9 mouse cellular contexts compared by ENCODE assay signal in genomic region chr4:47577490-47577889, GRCm38 (mm10).
DNase-seq lines count a peak whose midpoint lies in the region; ATAC-seq and TF ChIP-seq lines count a peak whose summit lies in the region.
"Had no signal": no experiment of that assay in that cellular context is flagged by ENCODE, and none has a peak within 500 bp of the region (broad histone marks: within the 10 kb centered on the region; RNA-seq: fewer than 3 reads in every experiment).

No protein-coding gene starts in this region.

- no peaks in the 10 kb centered on the region for H3K9me3 ChIP-seq in forebrain, postnatal 0 days (ENCODE audit: low read length)
- no peaks in the 10 kb centered on the region for H3K9me3 ChIP-seq in forebrain, embryonic 16.5 days (ENCODE audit: control insufficient read depth, low read length)
- no peaks in the 10 kb centered on the region for H3K9me3 ChIP-seq in lung, embryonic 14.5 days (ENCODE audit: low read depth, low read length)

- TF ChIP-seq CTCF in forebrain, postnatal 0 days (IDR thresholded peaks at IDR 0.05; ENCODE audit: low read depth), result peak; percentile 69
- peak; percentile 51 for TF ChIP-seq CTCF in lung, embryonic 14.5 days (IDR thresholded peaks at IDR 0.05; ENCODE audit: low read depth)
- peak; percentile 82 for TF ChIP-seq CTCF in layer of hippocampus, adult 2 months (conservative IDR thresholded peaks at IDR 0.05)

- 91% methylated on average over 3 of the region's 3 CpGs for WGBS in forebrain, postnatal 0 days
- WGBS in forebrain, embryonic 16.5 days, result 88% methylated on average over 3 of the region's 3 CpGs
- WGBS in lung, embryonic 14.5 days, result 78% methylated on average over 3 of the region's 3 CpGs

- no peak overlapping the region for H3K4me2 ChIP-seq in forebrain, postnatal 0 days (ENCODE audit: low read depth)
- no peak overlapping the region for H3K4me2 ChIP-seq in forebrain, embryonic 16.5 days (ENCODE audit: low read length)
- H3K4me2 ChIP-seq in lung, embryonic 14.5 days, result no peak overlapping the region

- no peaks in the 10 kb centered on the region for H3K36me3 ChIP-seq in forebrain, postnatal 0 days (ENCODE audit: insufficient read depth)
- no peaks in the 10 kb centered on the region for H3K36me3 ChIP-seq in forebrain, embryonic 16.5 days (ENCODE audit: control insufficient read depth, insufficient read depth)
- H3K36me3 ChIP-seq in lung, embryonic 14.5 days (ENCODE audit: insufficient read depth), result no peaks in the 10 kb centered on the region

- H3K9ac ChIP-seq in forebrain, postnatal 0 days, result no peak overlapping the region
- H3K9ac ChIP-seq in forebrain, embryonic 16.5 days (replicated peaks; ENCODE audit: low read depth, low read length), result no peak overlapping the region
- no peak overlapping the region for H3K9ac ChIP-seq in lung, embryonic 14.5 days

- no peak for ATAC-seq in forebrain, postnatal 0 days
- ATAC-seq in forebrain, embryonic 16.5 days, result no peak
- ATAC-seq in lung, embryonic 14.5 days (ENCODE audit: insufficient read depth), result no peak

- H3K27ac ChIP-seq in forebrain, postnatal 0 days (ENCODE audit: low read depth, low read length), result no peak overlapping the region
- no peak overlapping the region for H3K27ac ChIP-seq in forebrain, embryonic 16.5 days (ENCODE audit: low read length)
- no peak overlapping the region for H3K27ac ChIP-seq in lung, embryonic 14.5 days (ENCODE audit: low read depth)
- H3K27ac ChIP-seq in layer of hippocampus, adult 2 months, result no peak overlapping the region

- H3K4me1 ChIP-seq in forebrain, postnatal 0 days (ENCODE audit: insufficient read depth), result no peaks in the 10 kb centered on the region
- no peaks in the 10 kb centered on the region for H3K4me1 ChIP-seq in forebrain, embryonic 16.5 days (replicated peaks; ENCODE audit: control insufficient read depth, insufficient read depth, low read length)
- H3K4me1 ChIP-seq in lung, embryonic 14.5 days (ENCODE audit: insufficient read depth), result no peaks in the 10 kb centered on the region

- no peak overlapping the region for H3K4me3 ChIP-seq in forebrain, postnatal 0 days (ENCODE audit: low read depth, low read length)
- H3K4me3 ChIP-seq in forebrain, embryonic 16.5 days (replicated peaks; ENCODE audit: low read length), result no peak overlapping the region
- H3K4me3 ChIP-seq in lung, embryonic 14.5 days (ENCODE audit: low read depth, low read length), result no peak overlapping the region
- H3K4me3 ChIP-seq in layer of hippocampus, adult 2 months, result no peak overlapping the region
- H3K4me3 ChIP-seq: myocyte had no signal

- H3K27me3 ChIP-seq in forebrain, postnatal 0 days (ENCODE audit: insufficient read depth, low read length), result no peaks in the 10 kb centered on the region
- no peaks in the 10 kb centered on the region for H3K27me3 ChIP-seq in forebrain, embryonic 16.5 days (replicated peaks; ENCODE audit: control insufficient read depth, insufficient read depth, low read length)
- no peaks in the 10 kb centered on the region for H3K27me3 ChIP-seq in lung, embryonic 14.5 days (ENCODE audit: insufficient read depth, low read length)

- peak; percentile 49 for DNase-seq in forebrain, postnatal 0 days
- peak; percentile 16 for DNase-seq in lung, embryonic 14.5 days
- no peak for DNase-seq in lung, postnatal 25 days (ENCODE audit: low spot score)
- DNase-seq in cerebellum, adult 9-10 months, result peak; percentile 72
- DNase-seq in layer of hippocampus, adult 2 months (ENCODE audit: low spot score in 2 of 2), result peak; percentile 29 to 51
- no peak for DNase-seq in spleen, adult 12 weeks (ENCODE audit: low spot score)
- DNase-seq in embryo, embryonic 10.5 days (ENCODE audit: low spot score), result no peak

Comparison
In these comparisons a context has a peak if more than half of its experiments do, and no peak if none do; other contexts are left out.
1. DNase-seq: peak in forebrain, postnatal 0 days (single experiment), lung, embryonic 14.5 days (single experiment), cerebellum, adult 9-10 months (single experiment) and layer of hippocampus, adult 2 months (2 of 2); none in lung, postnatal 25 days (single experiment), spleen, adult 12 weeks (single experiment) and embryo, embryonic 10.5 days (single experiment).
2. Peak in every context shown above with its lines, with median percentiles within 50 percentile points of each other: CTCF ChIP-seq.